Mouse (Mus musculus) kidney, embryonic 14.5 days (tissue): ENCODE data around the gene Dyx1c1. TPM values are rescaled to one million over a fixed set of nuclear protein-coding genes. Genes with fewer than 3 reads are reported as not detected.

Experiments
- ATAC-seq: fragments of 200-750 bp; cut with Nextera tagmentation; 2 replicates; pipeline ENCODE4 v1.8.0; 2017; ENCODE audit warnings: moderate number of reproducible peaks, mild to moderate bottlenecking, moderate TSS enrichment, moderate library complexity; ENCODE audit not compliant: low FRiP score, low TSS enrichment
- H3K27ac ChIP-seq: fragments of 300-500 bp; sonication (generic); 2 replicates; pipeline ENCODE4 v1.5.1; 2014; ENCODE audit warnings: low read depth, mild to moderate bottlenecking, low read length, moderate library complexity, mixed read lengths
- H3K27me3 ChIP-seq: fragments of 300-500 bp; sonication (generic); 2 replicates; pipeline ENCODE4 v1.6.1; 2014; ENCODE audit warnings: mild to moderate bottlenecking, low read length; ENCODE audit not compliant: control insufficient read depth, insufficient read depth
- H3K36me3 ChIP-seq: fragments of 300-500 bp; sonication (generic); 2 replicates; pipeline ENCODE4 v1.6.1; 2014; ENCODE audit warnings: low read length, mixed read lengths; ENCODE audit not compliant: control insufficient read depth, insufficient read depth
- H3K4me1 ChIP-seq: fragments of 300-500 bp; sonication (generic); 2 replicates; pipeline ENCODE4 v1.6.1; 2014; ENCODE audit warnings: low read length, mixed read lengths; ENCODE audit not compliant: control insufficient read depth, insufficient read depth
- H3K4me2 ChIP-seq: fragments of 300-500 bp; sonication (generic); replicated peaks from 2 replicates; pipeline ENCODE4 v1.6.1; 2014; ENCODE audit warnings: low read depth, mild to moderate bottlenecking, low read length
- H3K4me3 ChIP-seq: fragments of 300-500 bp; sonication (generic); 2 replicates; pipeline ENCODE4 v1.5.1; 2014; ENCODE audit warnings: mild to moderate bottlenecking, low read length
- H3K9ac ChIP-seq: fragments of 300-500 bp; sonication (generic); 2 replicates; pipeline ENCODE4 v1.6.1; 2014; ENCODE audit warnings: low read depth, mild to moderate bottlenecking, low read length, moderate library complexity
- H3K9me3 ChIP-seq: fragments of 300-500 bp; sonication (generic); 2 replicates; pipeline ENCODE4 v1.6.1; 2016; ENCODE audit warnings: low read length; ENCODE audit not compliant: control insufficient read depth
- WGBS: fragments of 180-500 bp; shearing (Covaris S2); extraction: QIAGEN DNeasy Blood & Tissue Kit; methylation state at CpG from one replicate; pipeline ENCODE4 v1.1.7; 2014; 5-methylcytosine and 5-hydroxymethylcytosine counted together
- polyA plus RNA-seq: library from polyadenylated mRNA; unstranded; fragments of >200 nt; fragmentation: Nextera tagmentation; extraction: Ambion mirVana; gene quantifications from 2 replicates; pipeline ENCODE4 v1.2.1, GENCODE M21; 2014

Gene Dyx1c1
- polyA plus RNA-seq, 1 experiment from 2014 or later: 2.1 TPM

DNA sequence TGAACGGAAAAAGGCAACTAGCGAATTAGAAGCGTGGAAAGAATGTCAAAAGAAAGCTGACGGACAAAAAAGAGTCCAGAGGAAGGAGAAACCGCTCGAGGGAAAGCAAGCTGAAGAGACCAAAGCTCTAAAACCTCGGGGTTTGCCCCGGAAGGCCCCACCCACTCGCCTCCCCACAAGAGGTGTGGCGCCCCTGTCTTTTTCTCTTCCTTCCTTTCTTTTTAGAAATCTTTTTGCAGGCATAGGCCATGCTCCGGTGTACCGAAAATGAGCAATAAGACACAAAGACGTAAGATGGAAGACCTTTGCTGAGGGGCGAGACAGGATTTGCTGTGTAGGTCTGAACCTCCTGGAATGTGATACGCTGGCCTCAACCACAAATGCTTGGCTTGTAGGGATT is 3.4 kb downstream of the Dyx1c1 start:
- Histone ChIP-seq H3K4me2 (no peak overlapping the region), H3K27ac (no peak overlapping the region), H3K4me3 (no peak overlapping the region), H3K9me3 (no peaks in the 10 kb centered on the region), H3K27me3 (no peaks in the 10 kb centered on the region), H3K4me1 (no peaks in the 10 kb centered on the region), H3K9ac (no peak overlapping the region), H3K36me3 (no peaks in the 10 kb centered on the region)
- ATAC-seq: no peak
- WGBS: 77% methylated on average over 15 of the region's 15 CpGs

DNA sequence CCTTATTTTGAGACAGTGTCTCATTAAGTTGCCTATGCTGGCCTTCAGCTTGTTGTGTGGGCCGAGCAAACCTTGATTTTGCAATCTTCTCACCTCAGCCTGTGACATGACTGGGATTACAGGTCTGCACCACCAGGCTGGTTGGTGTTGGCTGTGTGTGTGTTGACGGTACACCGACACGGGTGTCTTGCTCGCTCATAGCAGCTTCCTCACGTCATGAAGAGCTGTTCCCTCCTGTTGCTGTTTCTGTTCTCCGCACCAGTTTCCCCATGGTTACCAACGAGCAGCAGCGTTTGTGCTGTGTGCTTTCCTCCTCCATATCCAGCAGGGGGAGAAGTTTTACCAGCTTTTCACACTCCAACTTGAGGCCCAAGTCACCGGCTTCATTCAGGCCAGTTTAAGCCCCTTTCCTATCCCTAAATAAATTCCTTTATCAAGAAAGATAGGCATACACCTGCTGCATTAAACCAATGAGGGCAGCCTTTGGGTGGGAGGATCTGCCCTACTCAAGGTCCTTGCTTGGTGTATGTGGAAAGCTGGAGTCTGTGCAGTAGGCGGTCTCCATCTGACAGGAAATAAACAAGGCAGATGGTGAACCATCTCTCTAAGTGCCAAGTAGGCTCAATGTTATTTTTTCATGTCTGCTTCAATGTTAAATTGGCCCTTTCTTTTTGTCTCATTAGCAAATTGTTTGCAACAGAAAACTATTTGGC is 9.9 kb downstream of the Dyx1c1 start:
- ATAC-seq: peak; percentile 43; the same call in 1 of the 2 replicates
- no peak overlapping the region for H3K4me2 ChIP-seq
- H3K9me3 ChIP-seq: no peaks in the 10 kb centered on the region
- no peak overlapping the region for H3K27ac ChIP-seq
- no peaks in the 10 kb centered on the region for H3K36me3 ChIP-seq
- H3K27me3 ChIP-seq: no peaks in the 10 kb centered on the region
- no peaks in the 10 kb centered on the region for H3K4me1 ChIP-seq
- no peak overlapping the region for H3K9ac ChIP-seq
- H3K4me3 ChIP-seq: no peak overlapping the region
- 36% methylated on average over 11 of the region's 11 CpGs for WGBS

DNA sequence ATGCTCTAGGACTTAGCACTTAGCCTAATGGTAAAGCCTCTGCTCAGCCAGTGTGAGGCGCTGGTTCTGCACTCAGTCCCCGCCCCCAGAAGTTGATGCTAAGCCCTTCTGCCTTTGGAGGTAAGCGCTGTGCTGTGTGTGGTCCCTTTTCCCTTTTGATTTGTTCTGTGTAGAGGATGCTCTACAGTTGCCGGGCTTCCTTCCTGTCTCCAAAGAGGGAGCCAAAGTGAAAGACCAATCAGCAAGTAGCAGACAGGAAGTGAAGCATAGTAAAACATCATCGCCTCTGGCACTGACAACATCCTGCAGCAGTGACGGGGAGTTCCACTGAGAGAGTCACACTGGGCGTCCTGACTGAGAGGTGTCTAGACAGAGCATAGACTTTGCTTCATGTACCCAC is 11.3 kb downstream of the Dyx1c1 start:
- H3K27ac ChIP-seq: no peak overlapping the region
- H3K9ac ChIP-seq: no peak overlapping the region
- H3K36me3 ChIP-seq: no peaks in the 10 kb centered on the region
- 72% methylated on average over 7 of the region's 7 CpGs for WGBS
- no peak overlapping the region for H3K4me3 ChIP-seq
- H3K27me3 ChIP-seq: no peaks in the 10 kb centered on the region
- H3K4me1 ChIP-seq: no peaks in the 10 kb centered on the region
- peak; percentile 39; the same call in 1 of the 2 replicates for ATAC-seq
- no peak overlapping the region for H3K4me2 ChIP-seq
- H3K9me3 ChIP-seq: no peaks in the 10 kb centered on the region

DNA sequence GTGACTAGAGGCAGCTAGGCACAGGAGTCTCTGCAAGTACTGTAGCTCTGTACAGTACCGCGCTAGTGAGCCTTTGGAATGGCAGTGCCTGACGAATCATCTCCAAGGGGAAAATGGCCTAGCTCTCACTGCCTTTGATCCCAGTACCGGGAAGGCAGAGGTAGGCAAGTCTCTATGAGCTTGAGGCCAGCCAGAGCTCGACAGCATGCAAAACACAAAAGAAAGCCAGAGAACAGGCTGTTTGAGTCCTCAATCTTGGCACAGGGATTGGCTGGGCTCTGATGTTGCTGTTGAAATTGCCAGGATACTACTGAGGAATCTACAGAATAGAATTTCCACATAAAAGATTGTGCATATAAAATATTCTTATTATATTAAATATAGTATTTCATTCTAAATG is 13.8 kb downstream of the Dyx1c1 start:
- Histone ChIP-seq H3K4me2 (no peak overlapping the region), H3K4me1 (no peaks in the 10 kb centered on the region), H3K9ac (no peak overlapping the region), H3K36me3 (no peaks in the 10 kb centered on the region), H3K27ac (no peak overlapping the region), H3K4me3 (no peak overlapping the region), H3K27me3 (no peaks in the 10 kb centered on the region), H3K9me3 (no peaks in the 10 kb centered on the region)
- ATAC-seq: no peak
- 87% methylated on average over 5 of the region's 5 CpGs for WGBS

DNA sequence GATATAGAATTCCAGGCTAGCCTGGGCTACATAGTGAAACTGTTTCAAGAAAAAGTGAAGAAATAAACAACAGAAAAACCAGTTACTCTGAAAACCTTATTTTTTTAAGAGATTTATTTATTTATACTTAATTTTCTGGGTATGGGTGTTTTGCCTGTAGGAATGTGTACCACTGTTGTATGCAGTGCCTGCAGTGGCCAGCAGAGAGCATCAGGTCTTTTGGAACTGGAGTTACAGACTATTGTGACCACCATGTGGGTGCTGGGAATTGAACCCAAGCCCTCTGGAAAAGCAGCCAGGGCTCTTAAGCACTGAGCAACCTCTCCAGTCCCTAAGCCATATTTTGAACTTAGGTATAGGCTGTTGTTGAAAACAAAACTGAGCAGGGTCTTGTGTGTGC is 14.4 kb downstream of the Dyx1c1 start:
- Histone ChIP-seq H3K4me1 (no peaks in the 10 kb centered on the region), H3K36me3 (no peaks in the 10 kb centered on the region), H3K4me2 (no peak overlapping the region), H3K27me3 (no peaks in the 10 kb centered on the region), H3K4me3 (no peak overlapping the region), H3K9ac (no peak overlapping the region), H3K9me3 (no peaks in the 10 kb centered on the region), H3K27ac (no peak overlapping the region)
- ATAC-seq: no peak

DNA sequence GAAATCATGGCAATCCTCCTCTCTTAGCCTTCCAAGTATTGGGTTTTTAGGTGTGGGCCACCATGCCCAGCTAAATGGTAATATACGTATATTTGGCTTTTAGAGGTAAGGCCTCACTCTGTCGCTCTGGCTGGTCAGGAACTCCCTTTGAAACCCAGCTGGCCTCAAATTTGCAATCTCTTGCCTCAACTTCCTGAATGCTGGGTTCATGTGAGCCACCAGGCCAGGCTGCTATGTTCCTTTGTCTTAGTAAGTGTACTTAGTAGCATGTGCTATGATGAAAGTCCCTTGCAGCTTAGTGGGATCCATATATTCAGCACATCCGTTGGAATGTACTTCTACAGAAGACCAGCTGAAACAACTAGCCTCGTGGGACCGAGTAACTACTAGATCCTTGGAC is 16.1 kb downstream of the Dyx1c1 start:
- Histone ChIP-seq H3K4me1 (no peaks in the 10 kb centered on the region), H3K27ac (no peak overlapping the region), H3K4me2 (no peak overlapping the region), H3K27me3 (no peaks in the 10 kb centered on the region), H3K9me3 (no peaks in the 10 kb centered on the region), H3K9ac (no peak overlapping the region), H3K36me3 (no peaks in the 10 kb centered on the region), H3K4me3 (no peak overlapping the region)
- 93% methylated on average over 5 of the region's 5 CpGs for WGBS
- no peak for ATAC-seq

DNA sequence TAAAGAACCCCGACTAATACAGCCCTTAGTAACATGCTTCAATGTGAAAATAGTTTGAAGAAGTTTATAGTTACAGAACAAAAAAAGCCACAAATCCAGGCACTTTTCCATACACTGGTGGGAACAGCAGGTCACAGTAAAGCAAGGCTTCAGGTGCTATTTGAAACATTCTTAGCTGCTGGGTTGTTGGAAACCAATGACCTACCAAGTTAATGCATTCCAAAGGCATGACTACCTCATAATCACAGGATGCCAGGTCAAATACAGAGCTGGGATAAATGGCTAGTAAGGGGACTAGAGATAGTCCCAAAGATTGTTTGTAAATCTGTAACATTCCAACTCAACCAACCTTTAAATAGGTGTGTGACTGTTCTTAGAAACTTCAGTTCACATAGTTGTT is 16.7 kb downstream of the Dyx1c1 start:
- H3K9me3 ChIP-seq: no peaks in the 10 kb centered on the region
- H3K36me3 ChIP-seq: no peaks in the 10 kb centered on the region
- no peak overlapping the region for H3K27ac ChIP-seq
- WGBS: 90% methylated on average over 1 of the region's 1 CpGs
- no peaks in the 10 kb centered on the region for H3K4me1 ChIP-seq
- H3K4me3 ChIP-seq: no peak overlapping the region
- ATAC-seq: no peak
- H3K27me3 ChIP-seq: no peaks in the 10 kb centered on the region
- H3K4me2 ChIP-seq: no peak overlapping the region
- H3K9ac ChIP-seq: no peak overlapping the region

DNA sequence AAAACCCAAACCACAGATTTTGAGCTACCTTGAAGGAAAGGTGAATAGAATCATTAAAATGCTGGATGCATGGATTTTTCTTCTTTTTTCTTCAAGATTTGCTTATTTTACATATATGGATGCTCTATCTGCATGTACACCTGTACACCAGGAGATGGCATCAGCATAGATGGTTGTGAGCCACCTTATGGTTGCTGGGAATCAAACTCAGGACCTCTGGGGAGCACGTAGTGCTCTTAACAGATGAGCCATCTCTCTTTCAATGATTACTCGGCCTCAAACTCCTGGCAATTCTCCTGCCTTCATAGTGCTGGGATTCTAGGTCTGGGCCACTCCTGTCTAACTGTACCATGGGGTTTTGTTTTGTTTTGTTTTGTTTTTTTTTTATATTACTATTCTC is 24.5 kb downstream of the Dyx1c1 start:
- no peaks in the 10 kb centered on the region for H3K36me3 ChIP-seq

DNA sequence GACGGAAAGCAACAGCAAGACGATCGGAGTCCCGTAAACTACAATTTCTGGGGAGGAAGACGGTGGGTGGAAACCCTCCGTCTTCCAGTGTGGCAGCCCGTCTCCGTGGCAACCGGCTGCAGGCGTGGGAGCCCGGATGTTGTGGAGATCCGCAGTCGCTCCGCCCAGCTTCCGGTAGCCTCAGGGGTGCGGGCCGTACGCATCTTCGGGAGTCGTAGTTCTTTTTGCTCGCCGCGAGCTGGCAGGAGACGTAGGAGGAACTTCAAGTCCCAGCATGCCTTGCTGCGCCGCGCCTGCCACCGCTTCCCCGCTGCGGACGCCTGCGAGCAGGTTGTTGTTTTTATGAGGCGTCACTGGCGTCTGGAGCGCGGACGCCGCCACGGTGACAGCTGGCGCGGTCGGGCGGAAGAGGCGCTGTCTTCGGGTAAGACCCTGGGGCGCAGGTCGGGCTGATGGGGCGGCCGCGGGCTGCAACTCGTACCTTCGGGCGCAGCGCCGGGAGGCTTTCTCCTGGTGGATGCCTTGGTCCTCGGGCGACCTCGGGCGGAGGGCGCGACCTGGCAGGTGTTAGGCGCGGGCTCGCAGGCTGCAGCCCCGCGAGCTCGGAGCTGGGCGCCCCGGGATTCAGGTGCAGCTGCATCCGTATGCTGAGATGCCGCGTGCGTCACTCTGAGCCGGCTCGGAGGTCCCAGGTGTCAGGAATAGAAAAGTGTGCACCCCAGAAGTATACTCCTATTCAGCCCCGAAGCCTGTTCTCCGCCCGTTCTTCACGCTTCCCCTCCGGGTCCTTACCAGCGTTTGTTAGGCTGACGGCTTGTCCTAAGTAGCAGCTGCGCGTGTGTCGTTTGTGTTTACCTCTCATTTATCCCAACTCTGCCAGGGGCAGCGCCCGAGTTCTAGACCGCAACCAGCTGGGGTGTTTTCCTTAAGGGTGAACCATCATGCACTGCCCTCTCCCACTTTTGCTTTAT is 26.9 kb downstream of the Dyx1c1 start, which contains the start of the genes Ccpg1os and Ccpg1:
TSS of gene Ccpg1os (minus strand) at position 133 of the 971 bp plus-strand sequence.
TSS of gene Ccpg1 (plus strand) at position 180 of the 971 bp plus-strand sequence.
- Histone ChIP-seq H3K9me3 (no peaks in the 10 kb centered on the region), H3K4me3 (peak within 1 kb of the TSS; percentile 90), H3K27ac (no peak within 1 kb of the TSS), H3K36me3 (no peaks in the 10 kb centered on the region), H3K4me2 (peak within 1 kb of the TSS; percentile 91), H3K4me1 (no peaks in the 10 kb centered on the region), H3K27me3 (no peaks in the 10 kb centered on the region), H3K9ac (peak within 1 kb of the TSS; percentile 69)
- under 1% methylated on average over 88 of the region's 88 CpGs for WGBS
- peak; percentile 99 for ATAC-seq

More for the DNA sequence above, 24.5 kb downstream of the Dyx1c1 start:
- Histone ChIP-seq H3K9ac (no peak overlapping the region), H3K27me3 (no peaks in the 10 kb centered on the region), H3K4me3 (no peak overlapping the region), H3K4me2 (no peak overlapping the region), H3K9me3 (no peaks in the 10 kb centered on the region), H3K27ac (no peak overlapping the region), H3K4me1 (no peaks in the 10 kb centered on the region)
- 70% methylated on average over 2 of the region's 2 CpGs for WGBS
- ATAC-seq: no peak
